Comparison of ENCODE assay signal across 18 mouse cellular contexts in the genomic region with DNA sequence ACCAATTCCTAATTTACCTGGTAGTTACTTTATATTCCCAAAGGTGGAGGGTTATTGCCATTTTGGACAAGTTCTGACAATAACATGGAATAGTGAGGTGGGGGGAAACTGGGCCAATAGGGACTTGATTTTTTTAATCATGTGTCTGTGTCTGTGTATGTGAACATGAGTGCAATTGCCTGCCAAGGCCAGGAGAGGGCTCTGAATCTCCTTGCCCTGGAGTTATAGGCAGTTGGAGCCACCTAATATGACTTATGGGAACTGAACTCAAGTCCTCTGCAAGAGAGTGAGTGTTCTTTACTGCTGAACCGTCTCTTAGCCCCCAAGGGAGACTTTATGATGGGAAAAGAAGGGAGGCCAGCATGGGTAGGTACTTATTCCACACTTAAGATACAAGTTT.
"Had no signal": no experiment of that assay in that cellular context is flagged by ENCODE, and none has a peak within 500 bp of the region (broad histone marks: within the 10 kb centered on the region; RNA-seq: fewer than 3 reads in every experiment).

No protein-coding gene starts in this region.

- H3K9me3 ChIP-seq: limb, embryonic 13.5 days; liver, embryonic 15.5 days; midbrain, embryonic 10.5 days; neural tube, embryonic 15.5 days; stomach, embryonic 15.5 days had no signal

- H3K4me1 ChIP-seq: limb, embryonic 13.5 days; liver, embryonic 15.5 days; midbrain, embryonic 10.5 days; neural tube, embryonic 15.5 days; stomach, embryonic 15.5 days had no signal

- H3K4me2 ChIP-seq: limb, embryonic 13.5 days; liver, embryonic 11.5 days; liver, embryonic 15.5 days; lung, embryonic 14.5 days; neural tube, embryonic 15.5 days; stomach, embryonic 15.5 days had no signal

- H3K9ac ChIP-seq: limb, embryonic 13.5 days; liver, embryonic 15.5 days; lung, embryonic 14.5 days; neural tube, embryonic 15.5 days; stomach, embryonic 15.5 days had no signal

- DNase-seq: kidney, adult 9 months; kidney, postnatal 10 days; kidney, postnatal 4 days; left cerebral cortex, postnatal 4 days; lung, embryonic 14.5 days; lung, postnatal 10 days; lung, postnatal 4 days; midbrain, embryonic 14.5 days; right cerebral cortex, postnatal 4 days; thymus, postnatal 36 days had no signal

- H3K4me3 ChIP-seq: layer of hippocampus, adult 2 months; limb, embryonic 13.5 days; liver, embryonic 15.5 days; midbrain, embryonic 10.5 days; myocyte; neural tube, embryonic 15.5 days; stomach, embryonic 15.5 days had no signal

- H3K27ac ChIP-seq: layer of hippocampus, adult 2 months; limb, embryonic 13.5 days; liver, embryonic 15.5 days; midbrain, embryonic 10.5 days; neural tube, embryonic 15.5 days; stomach, embryonic 15.5 days had no signal

- H3K27me3 ChIP-seq: limb, embryonic 13.5 days; liver, embryonic 15.5 days; neural tube, embryonic 15.5 days; stomach, embryonic 15.5 days had no signal

- H3K36me3 ChIP-seq: limb, embryonic 13.5 days; liver, embryonic 15.5 days; midbrain, embryonic 10.5 days; neural tube, embryonic 15.5 days; stomach, embryonic 15.5 days had no signal
